Mouse (Mus musculus): Measurements from ENCODE around the gene Fam180a.

Gene Fam180a

DNA sequence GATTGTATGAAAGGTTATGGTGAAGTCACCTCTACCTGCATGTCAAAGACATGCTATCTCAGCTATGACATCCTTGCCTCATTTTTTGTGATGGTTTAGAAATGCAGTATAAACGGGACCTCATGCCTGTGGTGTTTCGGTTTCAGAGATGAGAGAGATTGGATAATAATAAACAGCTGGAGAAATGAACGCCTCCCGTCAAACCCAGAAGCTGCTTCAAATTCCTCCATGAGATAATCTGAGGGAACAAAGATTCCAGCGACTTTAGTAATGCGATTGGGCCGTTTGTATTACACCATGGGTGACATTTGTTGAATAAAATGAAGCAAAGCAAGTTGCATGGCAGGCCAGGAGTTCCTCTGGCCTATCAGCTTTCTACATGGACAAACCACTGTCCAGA is 16.5 kb downstream of the Fam180a start:
- no peak for DNase-seq (ENCODE audit: low spot score)

DNA sequence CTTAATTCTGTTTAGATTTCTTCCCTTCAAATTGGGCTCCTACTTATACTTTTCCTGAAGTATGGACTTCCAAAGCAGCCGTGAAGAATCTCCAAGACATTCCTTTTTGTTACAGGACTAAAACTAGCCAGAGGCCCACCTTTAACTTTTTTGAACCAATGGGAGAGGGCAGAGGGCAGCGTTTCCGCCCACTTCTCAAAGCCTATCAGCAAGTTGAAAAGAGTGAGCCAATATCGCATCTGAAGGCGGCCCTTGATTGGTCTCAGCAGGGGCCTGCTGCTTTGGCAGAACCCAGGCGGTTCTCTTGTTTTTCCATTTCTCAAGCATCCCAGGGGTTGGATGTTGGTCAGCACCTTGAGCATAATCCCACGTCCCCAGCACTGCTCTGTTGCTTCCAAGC is 17.9 kb downstream of the Fam180a start, which contains the start of gene Slc13a4:
Gene Slc13a4, minus strand, starts transcription at position 95 of the 400 bp plus-strand sequence.
- DNase-seq (ENCODE audit: low spot score) = no peak

DNA sequence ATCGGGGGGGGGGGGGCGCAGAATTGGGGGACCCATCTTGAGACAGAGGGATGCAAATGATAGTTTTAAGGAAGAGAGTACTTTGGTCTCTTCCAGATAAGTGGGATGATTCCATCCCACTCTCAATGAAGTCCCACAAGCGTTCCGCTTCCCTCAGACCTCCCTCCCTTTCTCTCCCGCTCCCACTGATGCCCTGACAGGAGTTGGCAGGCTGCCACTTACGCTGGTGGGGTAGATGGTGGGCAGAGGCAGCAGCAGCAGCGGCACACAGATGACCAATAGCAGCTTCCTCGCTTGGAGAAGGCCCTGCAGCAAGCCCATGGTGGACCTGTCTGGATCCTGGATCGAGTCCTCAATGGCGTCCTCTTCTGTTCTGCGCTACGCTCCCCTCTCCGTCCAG is 18.8 kb downstream of the Fam180a start:
- DNase-seq (ENCODE audit: low spot score) = no peak

DNA sequence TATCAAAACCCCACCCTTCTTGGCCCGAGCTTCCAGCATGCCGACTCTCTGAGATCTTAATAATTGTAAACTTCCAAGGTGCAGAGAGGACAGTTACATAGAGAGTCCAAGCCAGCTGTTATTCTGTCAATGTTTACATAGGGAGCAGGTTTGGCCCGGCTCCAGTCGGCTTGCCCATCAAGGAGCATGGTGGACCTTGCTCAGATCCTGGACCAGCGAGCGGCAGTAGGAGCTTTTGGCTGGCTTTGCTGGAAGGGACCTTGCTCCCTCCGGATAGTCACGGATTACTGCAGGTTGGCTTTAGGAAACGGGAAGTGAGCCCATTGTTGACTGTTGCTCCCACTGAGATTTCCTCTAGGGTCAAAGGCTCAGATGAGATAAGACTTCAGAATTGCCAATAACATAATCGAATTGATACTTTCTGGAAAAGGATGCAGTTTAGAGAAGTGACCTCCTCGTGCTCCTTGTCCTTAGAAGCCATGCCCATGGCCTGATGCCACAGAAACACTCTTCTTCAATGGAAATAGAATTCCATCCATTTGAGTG is 22.5 kb downstream of the Fam180a start:
- no peak for DNase-seq (ENCODE audit: low spot score)

DNA sequence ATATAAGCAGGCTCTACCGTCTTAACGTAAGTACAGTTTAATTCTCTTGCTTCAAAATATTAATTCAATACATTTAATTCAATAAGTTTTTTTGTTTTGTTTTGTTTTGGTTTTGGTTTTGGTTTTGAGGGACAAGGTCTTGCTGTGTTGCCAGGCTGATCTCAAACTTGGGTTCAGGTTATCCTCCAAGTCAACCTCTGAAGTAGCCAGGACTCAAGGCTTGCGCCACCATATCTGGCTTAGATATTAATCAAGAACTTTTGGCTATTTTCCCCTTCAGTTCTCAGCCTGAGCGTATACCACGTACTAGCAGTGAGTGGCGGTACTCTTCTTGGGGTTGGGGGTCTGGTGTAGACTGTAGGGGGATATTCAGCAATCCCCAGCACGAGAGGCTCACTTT is 23.4 kb downstream of the Fam180a start:
- DNase-seq (ENCODE audit: low spot score) = no peak

DNA sequence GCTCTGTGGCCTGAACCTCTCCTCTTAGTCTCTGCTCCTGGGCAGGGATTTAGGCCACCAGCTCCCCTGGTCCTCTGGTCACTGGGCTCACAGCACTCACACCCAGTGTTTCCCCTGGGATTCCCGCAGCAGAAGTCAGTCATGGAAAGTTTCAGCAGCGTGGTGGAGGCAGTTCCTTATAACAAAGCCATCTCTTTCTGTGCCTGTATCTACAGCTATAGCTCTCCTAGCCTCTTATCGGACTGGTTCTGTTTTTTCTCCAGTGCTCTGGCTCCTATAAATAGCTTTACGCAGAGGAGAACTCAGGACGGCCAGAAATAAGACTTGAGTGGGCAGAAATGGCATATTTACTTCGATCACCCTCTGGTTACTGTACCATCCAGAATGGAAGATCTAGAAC is 27.6 kb downstream of the Fam180a start:
- DNase-seq (ENCODE audit: low spot score) = no peak

DNA sequence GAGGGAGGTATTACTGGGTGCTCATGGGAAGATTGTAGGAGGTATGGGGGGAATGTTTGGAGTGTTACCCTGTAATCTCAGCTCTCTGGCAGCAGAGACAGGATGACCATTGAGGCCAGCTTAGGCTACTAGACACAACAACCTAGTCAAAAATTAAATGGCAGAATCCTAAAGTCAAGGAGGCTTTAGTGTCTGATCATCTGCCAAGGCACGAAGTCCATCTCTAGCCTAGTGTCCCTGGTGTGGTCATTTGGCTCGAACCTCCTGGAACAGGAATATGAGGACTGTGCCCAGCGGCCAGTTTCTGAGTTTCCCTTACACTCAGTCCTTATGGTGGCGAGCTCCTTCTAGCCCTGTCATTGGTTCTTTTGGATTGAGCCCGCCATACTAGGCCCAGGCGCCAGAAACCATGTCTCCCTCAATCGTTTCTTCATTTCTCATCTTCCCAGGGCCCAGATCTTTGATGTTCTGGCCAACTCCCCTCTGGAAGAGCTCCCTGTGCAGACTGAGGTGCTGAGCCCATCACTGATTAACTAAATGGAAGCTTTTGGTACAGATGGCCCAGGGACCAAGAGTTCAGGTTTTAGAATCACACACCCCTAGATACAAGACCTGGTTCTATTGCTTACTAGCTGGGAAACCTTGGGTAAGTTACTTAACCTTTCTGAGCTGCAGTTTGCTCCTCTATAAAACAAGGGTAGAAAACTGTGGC is 28.3 kb downstream of the Fam180a start:
- no peak for DNase-seq (ENCODE audit: low spot score)

DNA sequence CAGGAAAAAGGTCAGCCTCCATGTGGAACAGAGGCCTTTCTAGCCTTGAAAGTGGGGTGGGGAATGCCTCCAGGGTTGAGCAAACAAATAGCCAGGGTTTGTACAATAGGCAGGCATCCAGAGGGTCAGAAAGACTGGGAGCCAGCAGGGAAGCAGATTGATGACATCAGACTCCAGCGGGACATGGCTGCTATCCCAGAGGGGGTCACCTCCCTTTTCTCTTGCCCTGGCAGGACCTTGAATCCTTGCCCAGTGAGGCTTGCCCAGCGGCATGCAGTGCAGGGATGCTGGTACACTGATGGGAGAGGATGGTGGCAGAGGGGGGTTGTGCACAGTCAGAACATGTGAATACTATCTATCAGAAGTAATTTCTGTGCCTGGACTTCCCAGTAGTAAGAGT is 28.9 kb downstream of the Fam180a start:
- peak; percentile 82 for DNase-seq (ENCODE audit: low spot score)

DNA sequence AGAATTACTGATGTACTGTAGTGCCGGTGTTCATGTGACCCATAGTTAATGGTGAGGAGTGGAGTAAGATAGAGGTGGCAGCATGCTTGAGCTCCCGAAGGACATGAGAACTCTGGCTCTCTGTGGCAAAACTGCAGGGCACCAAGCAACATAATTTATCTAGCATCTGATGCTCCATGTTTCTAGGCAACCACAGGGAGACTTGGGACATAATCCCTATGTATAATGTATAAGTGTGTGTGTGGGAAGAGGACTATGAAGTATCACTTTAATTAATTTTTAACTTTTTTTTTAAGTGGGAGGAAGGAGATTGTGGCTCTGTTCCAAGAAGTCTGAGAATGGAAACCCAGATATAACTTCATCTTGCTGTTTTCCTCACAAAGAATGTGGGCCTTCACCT is 31.0 kb downstream of the Fam180a start:
- DNase-seq (ENCODE audit: low spot score) = no peak

DNA sequence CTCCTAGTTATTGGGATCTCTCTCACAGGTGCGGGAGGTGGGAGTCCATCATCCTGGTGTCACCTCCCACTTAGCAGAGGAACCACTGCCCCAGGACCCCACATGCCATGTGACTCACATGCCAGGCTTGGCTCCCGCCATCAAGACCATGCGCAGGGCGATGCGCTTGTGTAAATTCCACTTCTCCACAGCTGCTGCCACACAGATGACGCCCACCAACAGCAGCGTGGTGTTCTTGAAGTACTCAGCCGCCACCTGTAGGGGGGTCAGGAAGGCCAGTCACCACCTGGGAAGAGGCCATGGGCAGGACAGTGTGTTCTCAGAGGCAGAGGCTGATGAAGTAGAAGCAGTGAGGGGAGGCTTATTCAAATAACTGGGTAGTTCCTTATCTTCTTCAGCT is 36.3 kb downstream of the Fam180a start:
- no peak for DNase-seq (ENCODE audit: low spot score)

DNA sequence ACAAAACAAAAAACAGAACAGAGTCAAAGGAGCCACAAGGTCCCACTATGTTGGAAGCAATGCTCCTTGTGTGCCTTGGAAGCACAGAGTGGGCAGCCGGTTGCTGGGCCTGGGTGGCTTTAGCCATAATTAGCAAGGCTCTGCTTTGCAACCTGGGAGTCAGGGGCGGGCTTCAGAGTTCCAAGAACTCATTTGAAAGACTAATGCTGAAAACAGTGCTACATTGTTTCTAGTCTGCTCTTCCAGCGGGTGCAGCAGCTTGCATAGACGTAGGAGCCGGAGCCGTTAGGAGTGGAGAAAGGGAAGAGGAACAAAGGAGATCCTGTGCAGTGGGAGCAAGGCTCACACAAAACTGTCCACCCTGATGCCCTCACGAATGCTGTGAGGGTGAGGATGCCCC is 37.0 kb downstream of the Fam180a start:
- DNase-seq (ENCODE audit: low spot score) = peak; percentile 76

DNA sequence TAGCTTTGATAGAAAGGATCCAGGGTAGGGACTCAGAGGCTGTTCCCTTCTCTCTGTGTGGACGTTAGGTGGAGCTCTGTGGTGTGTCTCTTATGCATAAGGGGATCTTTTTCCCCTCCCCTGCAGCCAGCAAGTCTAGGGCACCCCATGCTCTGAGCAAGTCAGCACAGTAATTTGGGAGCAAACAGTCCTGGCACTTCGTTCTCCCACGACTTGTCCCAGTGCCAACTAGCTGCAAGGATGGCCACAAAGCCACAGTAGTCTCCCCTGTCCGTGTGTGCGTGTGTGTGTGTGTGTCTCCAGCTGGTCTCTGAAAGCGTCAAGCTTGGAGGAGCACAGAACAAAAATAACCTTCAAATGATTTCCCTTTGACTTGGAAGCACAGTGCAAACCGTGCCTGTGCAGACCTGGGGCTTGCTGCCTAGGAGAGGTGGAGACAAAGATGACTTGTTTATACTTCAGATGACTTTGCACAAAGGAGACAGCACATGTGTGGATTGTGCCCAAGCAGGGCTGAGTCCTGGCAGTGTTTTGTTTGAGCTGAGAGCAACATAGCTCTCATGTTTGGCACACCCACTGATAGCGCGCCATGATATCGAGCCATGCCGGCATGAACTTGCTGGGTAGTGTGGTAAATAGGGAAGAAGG is 37.7 kb downstream of the Fam180a start:
- DNase-seq (ENCODE audit: low spot score) = peak; percentile 83

DNA sequence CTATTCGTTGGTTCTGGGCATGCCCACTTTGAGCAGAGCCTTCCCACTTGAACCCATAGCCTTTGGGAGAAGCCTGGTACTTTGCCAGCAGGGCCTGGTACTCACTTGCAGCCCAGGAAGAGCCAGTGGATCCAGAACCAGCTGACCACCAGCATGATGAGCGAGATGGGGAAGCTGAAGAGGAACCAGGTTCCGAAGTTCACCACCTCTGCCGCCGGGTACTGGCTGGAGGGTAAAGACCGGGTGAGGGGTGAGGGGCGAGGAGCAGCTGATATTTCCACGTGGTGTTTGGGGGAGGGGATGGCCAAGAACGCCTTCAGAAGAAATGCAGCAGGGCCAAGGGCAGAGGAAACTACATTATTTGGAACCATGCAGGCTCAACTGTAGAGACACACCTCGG is 46.6 kb downstream of the Fam180a start:
- no peak for DNase-seq (ENCODE audit: low spot score)

DNA sequence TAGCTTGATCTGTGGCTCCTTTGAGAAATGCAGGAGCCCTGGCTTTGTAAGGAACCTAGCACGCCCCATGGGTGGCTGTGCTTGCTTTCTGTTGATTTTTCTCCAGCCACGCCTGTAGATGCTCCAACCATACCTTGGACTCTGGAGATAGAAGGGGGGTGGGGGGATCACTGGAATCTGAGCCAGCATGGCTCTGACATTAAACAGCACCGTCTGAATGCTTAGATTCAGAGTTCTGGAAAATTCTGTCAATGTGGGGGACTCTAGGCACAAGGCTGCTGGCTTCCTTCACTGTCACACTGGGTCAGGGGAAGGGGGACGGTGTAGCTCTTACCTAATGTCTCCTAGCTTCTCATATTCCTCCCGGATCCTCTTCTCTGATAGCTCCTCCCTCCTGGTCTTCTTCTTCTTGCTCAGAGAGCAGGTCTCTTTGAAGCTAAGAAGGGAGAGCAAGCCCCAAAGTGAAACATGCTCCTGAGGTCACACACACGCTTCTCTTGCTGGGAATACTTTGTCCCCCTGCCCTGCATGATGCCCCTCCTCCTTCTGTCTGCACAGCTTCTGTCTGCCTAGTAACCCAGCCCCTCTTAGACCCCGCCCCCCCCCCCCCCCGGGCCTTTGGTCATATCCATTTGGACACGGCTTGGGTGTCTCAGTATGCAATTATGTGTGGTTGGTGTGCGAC is 47.9 kb downstream of the Fam180a start:
- DNase-seq (ENCODE audit: low spot score) = no peak

DNA sequence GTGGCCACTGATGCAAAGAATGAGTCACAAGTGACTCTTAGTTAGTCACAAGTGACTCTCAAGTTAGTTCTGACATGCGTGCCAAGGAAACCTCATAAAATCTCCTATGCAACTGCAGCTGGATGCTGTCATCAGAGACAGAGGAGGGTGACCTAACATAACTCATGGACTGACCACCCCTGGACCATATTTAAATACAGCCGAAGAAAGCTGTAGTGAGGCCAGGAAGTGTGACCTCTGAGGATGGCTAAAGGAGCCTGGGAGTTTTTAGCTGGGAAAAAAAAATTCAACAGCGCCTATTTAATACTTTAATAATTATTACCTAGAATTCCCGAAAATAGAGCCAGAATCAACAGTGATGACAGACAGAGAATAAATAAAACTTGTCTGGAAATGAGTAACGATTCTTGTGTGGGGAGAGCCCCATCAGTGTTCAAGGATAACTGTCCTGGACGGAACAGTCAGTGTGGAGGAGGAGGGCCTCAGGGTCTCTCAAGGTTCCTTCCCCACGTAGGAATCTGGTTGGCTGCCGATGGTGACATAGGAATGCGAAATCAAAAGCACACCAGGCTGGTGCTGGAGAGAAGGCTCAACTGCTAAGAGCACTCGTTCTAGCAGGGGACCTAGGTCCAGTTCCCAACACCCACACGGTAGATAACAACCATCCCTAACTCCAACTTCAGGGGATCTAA is 52.4 kb downstream of the Fam180a start:
- DNase-seq (ENCODE audit: low spot score) = peak; percentile 61

DNA sequence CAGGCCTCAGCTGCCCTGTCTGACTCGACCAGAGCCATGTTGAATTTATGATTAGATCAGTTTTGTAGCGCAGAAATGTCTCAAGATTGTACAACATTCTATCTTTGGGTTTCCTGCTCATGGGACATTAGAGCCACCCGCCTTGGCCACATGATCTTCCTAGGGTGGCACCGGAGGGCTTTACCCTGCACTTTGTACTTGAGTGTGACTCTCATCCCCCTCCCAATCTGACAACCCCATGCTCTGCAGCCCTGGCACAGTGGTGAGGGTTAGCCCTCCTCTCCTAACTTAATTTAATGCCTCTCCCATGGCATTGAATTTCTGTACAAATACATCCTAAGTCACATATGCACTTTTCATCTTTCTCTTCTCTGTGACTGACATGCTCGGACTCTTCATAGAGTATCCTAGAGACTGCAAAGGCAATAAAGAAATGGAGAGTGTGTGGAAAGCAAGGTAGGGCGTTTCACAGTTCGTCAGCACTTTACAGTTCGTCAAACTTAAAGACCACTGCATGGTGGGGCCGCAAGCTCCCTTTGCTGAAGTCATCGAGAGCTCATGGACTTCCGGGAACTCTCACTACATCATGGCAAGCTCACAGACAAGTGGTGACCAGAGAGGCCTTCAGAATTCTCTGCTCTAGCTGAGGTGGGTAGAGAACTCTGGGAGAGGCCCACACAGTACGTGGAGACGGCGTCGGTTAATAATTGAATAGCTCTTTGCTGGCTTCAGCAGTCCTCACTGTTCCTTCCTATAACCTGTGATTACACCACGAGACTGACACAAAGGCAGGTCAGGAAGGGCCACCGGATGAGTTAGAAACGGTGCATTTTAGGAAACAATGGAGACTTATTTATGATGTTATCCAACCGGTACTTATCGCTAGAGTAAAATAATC is 53.8 kb downstream of the Fam180a start:
- no peak for DNase-seq (ENCODE audit: low spot score)

DNA sequence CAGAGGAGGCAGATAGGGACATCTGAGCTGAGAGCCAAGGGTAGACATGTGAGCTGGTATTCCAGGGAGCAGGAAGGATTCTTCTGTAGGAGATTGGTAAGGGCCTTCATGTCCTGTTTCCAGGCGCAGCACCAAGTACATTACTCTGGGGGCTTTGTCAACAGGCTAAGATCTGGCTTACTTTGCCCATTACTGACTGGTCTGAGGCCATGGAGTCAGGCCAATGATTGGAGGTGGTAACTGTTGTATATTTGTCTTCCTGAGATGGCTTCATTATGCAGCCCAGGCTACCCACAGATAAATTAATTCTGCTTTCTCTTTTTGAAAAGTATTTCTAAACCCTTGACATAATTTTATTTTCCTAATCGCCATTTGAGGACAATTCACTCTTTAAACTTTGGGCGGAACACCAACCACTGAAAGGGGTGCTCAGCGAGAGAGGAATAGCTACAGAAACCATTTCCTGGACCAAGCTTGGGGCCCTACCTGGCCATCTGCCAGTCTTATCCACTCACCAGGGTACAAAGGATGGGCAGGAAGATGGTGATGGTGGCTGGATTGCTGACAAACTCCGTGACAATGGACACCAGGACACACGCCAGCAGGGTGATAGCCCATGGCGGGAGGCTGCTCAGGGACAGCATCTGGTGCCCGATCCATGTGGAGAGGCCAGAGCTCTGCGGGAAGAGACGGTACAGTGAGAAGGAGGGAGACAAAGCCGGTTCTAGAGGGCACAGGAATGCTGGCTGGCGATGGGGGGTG is 54.7 kb downstream of the Fam180a start:
- no peak for DNase-seq (ENCODE audit: low spot score)

DNA sequence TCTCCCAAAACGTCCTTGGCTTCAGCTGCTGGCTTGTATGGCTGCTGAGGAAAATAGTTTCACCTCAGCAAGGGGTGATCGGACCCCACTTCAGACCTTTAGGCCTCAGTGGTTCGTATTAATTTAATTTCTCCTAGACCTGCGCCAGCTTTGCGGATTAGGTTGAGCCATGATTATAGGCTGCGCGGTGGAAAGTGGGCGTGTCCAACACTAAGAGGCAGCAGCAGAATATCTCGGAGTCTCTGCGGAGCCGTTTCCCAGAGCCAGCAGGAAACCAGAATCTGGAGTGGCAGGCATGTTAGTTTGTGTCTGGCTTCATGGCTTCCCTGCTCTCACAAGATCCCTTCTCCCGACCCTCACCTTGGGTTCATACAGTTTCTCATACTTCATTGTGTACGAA is 56.3 kb downstream of the Fam180a start:
- DNase-seq (ENCODE audit: low spot score) = no peak

DNA sequence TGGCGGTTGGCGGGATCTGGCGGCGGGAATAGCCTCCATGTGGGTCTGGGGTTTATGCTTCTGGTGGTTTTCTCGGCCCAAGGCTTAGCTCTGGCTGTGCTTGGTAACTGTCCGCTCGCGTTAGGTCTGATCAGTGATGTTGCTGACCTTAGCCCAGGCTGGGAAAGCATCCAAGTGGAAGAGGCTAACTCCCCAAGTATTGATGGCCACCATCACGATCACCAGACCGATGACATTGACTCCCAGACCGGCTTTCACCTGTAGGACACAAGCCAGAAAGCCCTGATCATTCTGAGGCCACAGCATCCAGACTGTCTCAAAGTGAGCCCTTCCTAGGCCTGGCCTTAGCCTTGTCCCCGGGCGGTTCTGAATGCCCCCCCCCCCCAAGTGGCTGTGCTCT is 57.2 kb downstream of the Fam180a start:
- no peak for DNase-seq (ENCODE audit: low spot score)

DNA sequence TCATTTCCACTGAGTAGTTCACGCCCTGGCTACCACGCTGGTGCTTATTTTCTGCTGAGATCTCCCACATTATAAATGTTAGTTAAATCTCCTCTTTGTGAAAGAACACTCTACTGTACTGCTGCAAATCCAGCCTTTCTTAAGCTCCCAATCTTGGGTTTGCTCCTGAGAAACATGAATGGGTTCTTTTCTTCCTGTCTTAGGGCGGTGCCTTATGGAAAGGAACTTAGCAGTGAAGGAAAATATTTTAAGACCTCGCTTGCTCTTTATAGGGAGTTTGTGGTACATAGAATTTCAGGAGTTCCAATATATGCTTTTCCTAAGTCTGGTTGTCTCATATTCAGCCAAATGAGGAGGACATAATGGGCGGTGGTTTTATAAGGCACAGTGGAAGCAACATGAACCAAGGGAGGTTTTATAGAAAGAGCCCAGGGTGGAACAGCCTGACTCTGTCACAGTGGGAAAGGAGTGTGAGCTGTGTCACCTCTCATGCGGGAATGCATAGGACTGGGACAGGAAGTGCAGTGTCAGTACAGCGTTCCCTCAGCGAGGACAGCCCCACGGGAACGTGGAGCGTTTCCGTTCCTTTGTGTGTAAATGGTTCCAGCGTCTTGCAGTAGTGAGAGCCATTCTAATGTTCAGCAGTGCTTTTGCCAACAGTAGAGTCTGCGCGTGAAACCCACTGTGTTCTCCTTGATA is 60.2 kb downstream of the Fam180a start:
- no peak for DNase-seq (ENCODE audit: low spot score)
